Mouse (Mus musculus): Measurements from ENCODE around the gene Slc25a19.

The Slc25a19 gene

DNA sequence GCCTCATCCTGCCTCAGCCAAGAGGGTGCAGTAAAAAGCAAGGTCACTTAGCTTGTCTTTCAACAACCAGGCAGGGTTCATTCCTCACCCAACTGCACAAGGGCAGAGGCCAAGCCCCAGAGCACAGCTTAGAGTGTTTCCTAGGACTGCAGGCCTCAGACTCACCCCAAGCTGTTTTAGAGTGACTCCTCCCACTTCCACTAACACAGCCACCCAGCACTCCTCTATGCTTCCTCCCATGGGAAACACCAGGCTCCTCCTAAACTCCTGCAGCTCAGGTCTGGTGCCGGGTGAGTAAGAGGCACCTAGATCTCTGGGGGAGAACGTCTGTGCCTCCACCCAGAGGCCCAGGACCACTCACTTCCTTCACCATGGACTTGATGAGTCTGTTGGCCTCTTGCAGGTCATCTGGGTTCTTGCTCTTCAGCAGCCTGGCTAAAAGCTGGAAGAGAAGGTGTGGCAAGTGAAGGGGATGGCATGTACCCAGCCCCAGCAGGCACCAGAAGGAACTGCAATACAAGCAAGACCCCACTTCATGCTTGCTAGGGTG lies 37.5 kb downstream of the Slc25a19 start:
- no peak for DNase-seq

DNA sequence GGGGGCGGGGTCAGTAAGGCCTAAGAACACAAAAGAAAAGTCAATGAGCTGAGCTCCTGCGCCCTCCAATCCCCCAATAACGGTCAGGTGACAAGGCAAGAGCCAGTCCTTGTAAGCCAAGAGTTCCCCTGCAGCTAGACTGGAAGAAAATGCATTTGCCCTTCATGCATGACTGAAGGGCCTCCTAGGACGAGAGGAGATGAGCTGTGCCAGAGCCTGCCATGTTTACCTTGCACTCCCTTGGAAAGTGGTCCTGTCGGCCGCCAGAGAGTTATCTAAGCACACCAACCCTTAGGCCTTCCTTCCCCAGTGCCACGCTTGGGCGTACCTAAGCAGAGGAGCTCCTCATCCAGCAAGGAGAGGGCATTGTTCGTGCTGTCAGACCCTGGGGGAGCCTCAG lies 40.1 kb downstream of the Slc25a19 start:
- DNase-seq = no peak

DNA sequence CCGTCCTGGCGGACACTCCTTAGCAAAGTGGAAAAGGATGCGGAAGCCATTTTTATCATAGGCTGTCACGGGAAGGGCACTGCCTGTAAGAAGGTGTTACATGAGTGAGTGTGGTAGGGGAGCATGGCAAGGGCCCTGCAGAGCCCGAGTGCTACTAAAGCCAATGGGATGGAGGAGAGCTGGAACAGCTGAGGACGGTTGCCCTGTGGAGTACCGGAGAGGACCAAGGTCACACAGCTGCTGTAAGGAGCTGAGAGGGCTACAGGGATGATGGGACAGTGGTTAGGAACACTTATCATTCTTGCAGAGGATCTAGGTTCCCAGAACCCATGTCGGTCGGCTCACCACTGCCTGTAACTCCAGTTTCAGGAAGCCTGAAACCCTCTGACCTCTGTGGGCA lies 41.7 kb downstream of the Slc25a19 start:
- no peak for DNase-seq

DNA sequence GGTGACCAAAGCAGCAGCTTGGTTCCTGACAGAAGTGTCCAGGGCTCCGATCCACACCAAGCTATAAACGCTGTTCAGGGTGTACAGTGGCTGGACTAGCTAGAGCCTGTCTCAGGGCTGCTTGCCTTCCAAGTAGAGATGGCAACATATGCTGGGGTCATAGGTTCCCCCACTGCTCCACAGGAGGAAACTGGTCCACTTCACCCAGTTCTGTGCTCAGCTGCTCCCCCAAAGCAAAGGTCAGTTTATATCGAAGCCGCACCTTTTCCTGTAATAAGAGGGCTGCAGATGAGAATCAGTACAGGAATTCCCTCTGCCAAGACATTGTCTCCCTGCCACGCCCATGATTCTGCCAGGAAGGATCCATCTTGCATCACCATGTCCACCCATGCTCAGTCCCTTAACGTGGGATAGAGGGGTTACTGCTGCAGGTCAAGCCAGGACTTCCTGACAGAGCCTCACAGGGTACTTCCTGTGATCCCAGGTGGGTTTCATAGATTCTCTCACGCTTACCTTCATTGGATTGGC lies 42.5 kb downstream of the Slc25a19 start:
- DNase-seq = no peak

DNA sequence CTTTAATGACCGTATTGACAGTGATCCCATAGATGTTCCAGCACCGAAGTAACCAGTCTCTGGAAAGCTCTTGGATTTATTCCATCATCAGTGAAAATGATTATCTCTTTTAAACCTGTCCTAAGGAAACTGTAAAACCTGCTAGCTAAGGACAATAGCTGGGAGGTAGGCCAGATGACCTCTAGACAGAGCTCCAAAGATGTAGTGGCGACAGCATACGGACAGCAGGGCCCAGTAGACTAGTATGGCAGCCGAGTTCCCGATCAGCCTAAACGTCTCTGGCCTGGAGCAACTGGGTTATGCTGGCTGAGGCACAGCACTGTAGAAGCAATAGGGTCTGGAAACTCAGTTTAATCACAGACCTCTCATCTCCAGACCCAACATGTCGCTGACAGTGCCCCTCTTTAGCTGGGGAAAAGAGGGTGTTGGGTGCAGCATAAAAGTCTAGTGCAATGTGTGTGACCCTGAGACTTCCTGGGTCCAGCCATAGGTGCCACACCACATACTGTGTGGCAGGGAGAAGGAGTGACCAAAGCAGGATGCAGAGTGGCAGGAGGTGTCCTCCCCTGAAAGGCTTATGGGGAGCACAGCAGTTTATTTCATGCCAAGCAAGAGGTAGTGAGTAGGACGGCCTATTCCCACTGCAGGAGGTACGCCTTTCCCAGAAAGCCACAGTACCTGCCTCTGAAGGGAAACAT lies 43.6 kb downstream of the Slc25a19 start:
- no peak for DNase-seq

DNA sequence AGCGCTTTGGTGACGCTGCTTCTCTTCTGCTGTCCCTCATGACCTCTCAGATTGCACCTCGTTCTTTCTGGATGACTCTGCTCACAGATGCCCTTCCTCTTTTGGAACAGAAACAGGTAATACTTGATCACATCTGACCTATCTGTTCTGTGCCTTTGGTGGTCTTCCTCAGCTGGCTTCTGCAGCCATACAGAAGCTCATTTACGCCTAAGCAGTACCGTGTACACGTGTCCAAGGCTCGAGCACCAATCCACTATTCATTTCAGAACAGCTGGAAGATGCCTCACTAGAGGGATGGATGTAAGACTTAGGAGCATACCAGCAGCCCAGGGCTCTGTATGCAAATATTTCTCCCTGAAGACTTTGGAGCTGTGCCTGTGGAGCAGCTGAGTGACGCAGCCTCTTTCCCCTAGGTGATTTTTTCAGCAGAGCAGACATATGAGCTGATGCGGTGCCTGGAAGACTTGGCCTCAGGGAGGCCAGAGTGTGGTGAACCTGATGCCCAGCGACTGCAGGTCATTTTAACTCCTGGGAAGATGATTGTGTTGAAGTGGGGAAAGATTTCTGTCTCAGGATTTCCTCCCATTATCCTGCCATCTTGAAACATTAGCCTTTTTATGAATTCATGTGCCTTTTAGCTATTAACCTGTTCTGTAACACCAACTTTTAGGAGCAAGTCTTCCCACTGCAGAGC lies 45.0 kb downstream of the Slc25a19 start:
- no peak for DNase-seq

DNA sequence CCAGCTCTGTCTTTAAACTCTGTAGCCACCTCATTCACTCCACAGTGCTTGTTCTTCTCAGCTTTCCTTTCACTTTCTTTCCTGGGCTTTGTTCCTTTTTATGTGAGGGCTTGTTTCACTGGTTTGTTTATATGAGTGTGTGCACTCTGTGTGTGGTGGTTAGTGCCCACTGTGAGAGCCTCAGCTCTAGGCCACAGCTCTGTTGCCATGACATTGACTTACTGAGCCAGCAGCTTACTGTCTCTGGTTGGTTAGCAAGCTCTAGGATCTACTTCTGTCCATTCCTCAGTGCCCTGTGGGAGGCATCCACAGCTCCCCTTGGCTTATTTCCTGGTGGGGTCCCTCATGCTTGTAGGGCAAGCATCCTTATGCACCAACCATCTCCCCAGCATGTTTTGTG lies 49.0 kb downstream of the Slc25a19 start:
- no peak for DNase-seq

DNA sequence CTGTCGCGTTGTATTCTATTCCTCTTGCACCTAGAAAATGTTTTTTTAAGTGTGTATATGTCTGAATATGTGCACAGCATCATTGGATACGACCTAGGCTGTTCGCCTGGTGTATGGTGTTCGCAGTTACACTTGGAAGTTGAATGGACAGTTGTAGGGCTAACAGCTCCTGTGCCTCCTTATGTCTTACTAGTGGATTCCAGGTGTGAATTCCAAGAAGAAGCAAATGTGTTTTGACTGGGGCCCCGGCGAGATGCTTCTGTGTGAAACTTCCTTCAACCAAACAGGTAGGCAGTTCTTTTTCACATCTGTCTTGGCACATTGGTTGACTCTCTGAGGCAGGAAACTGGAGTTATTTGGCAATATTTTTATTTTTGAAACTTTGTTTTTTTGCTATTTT lies 63.1 kb downstream of the Slc25a19 start:
- DNase-seq = no peak
